Mouse (Mus musculus) olfactory bulb, adult 2 months (tissue): ENCODE results near the gene Gmfg.

Experiments used
- CTCF ChIP-seq: fragments of 200-500 bp; IDR thresholded peaks from 2 replicates; pipeline ENCODE4 v1.5.1; 2012; ENCODE audit warnings: low read depth, mild to moderate bottlenecking, low read length, moderate library complexity; ENCODE audit not compliant: insufficient read depth
- POLR2A ChIP-seq: fragments of 200-500 bp; IDR thresholded peaks from 2 replicates; pipeline ENCODE4 v1.6.1; 2012; ENCODE audit warnings: mild to moderate bottlenecking, low read depth, low read length, moderate library complexity; ENCODE audit not compliant: insufficient read depth

DNA sequence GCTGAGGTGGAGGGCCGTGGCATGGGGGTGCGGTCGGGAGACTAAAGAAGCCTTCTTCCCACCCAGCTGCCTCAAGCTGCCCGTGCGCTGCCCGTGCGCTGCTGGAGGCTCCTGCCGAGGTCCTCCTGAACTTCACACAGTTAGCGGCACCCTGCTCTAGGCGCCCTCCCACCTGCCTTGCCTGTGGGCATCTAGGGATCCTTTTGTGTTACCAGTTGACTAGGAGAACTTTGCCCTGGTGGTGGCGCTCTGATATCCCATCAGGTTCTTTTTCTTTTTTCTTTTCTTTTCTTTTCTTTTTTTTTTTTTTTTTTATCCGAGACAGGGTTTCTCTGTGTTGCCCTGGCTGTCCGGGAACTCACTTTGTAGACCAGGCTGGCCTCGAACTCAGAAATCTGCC is 53.7 kb downstream of the Gmfg start:
- TF ChIP-seq CTCF (no peak), POLR2A (no peak)
